23 mouse cellular contexts compared by ENCODE assay signal in the genomic region with DNA sequence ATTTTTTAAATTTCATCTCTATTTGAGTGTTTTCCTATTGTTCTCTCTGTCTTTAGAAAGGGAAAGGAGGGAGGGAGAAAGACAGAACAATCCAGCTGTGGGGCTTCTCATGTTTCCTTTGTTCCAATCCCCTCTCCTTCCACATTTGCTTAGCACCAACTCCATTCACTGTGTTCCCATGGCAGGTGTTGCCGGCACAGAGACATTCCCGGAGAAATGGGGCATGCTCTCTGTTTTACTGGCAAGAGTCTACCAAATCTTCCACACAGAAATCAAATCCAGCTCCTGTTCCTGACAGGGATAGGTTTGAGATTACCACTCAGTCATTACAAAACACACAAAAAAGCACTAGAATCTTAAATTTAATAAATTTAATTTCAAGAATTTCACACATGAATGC.
"Had no signal": no experiment of that assay in that cellular context is flagged by ENCODE, and none has a peak within 500 bp of the region (broad histone marks: within the 10 kb centered on the region; RNA-seq: fewer than 3 reads in every experiment).

No protein-coding gene starts in this region.

- H3K4me3 ChIP-seq: gastrocnemius, adult 2 months; heart, embryonic 10.5 days; heart, embryonic 12.5 days; hindbrain, embryonic 10.5 days; hindbrain, embryonic 12.5 days; intestine, embryonic 15.5 days; layer of hippocampus, adult 2 months; left cerebral cortex, adult 2 months; limb, embryonic 13.5 days had no signal

- H3K9me3 ChIP-seq: heart, embryonic 10.5 days; heart, embryonic 12.5 days; hindbrain, embryonic 10.5 days; hindbrain, embryonic 12.5 days; intestine, embryonic 15.5 days; limb, embryonic 13.5 days had no signal

- H3K4me2 ChIP-seq: heart, embryonic 12.5 days; hindbrain, embryonic 12.5 days; hindbrain, embryonic 14.5 days; intestine, embryonic 15.5 days; limb, embryonic 13.5 days; liver, embryonic 11.5 days had no signal

- ATAC-seq: hindbrain, embryonic 16.5 days; inflammation-experienced regulatory T-cells, adult 6 months; intestine, embryonic 15.5 days; intestine, postnatal 0 days had no signal

- DNase-seq: gastrocnemius, adult 2 months; gastrocnemius, postnatal 10 days; gastrocnemius, postnatal 25 days; heart, adult 18-20 months; heart, postnatal 10 days; kidney, adult 18-20 months; kidney, adult 8-10 months; kidney, postnatal 10 days; kidney, postnatal 25 days; liver had no signal

- H3K27me3 ChIP-seq: heart, embryonic 12.5 days; hindbrain, embryonic 12.5 days; intestine, embryonic 15.5 days; limb, embryonic 13.5 days had no signal

- H3K4me1 ChIP-seq: heart, embryonic 10.5 days; heart, embryonic 12.5 days; hindbrain, embryonic 12.5 days; intestine, embryonic 15.5 days had no signal

- H3K9ac ChIP-seq: heart, embryonic 12.5 days; hindbrain, embryonic 12.5 days; hindbrain, embryonic 14.5 days; intestine, embryonic 15.5 days; limb, embryonic 13.5 days had no signal

- H3K36me3 ChIP-seq: heart, embryonic 10.5 days; heart, embryonic 12.5 days; hindbrain, embryonic 10.5 days; hindbrain, embryonic 12.5 days; intestine, embryonic 15.5 days; limb, embryonic 13.5 days had no signal

- H3K27ac ChIP-seq: gastrocnemius, adult 2 months; heart, embryonic 10.5 days; hindbrain, embryonic 10.5 days; hindbrain, embryonic 12.5 days; hindbrain, embryonic 14.5 days; intestine, embryonic 15.5 days; layer of hippocampus, adult 2 months; left cerebral cortex, adult 2 months; limb, embryonic 13.5 days had no signal
